Mouse (Mus musculus): ENCODE measurements at regions not wholly inside any gene's neighbourhood (a gene's known extent, or its start where the extent isn't known, plus 50 kb on each side); places are given as distances from the start of the nearest gene placed in this dataset.

DNA sequence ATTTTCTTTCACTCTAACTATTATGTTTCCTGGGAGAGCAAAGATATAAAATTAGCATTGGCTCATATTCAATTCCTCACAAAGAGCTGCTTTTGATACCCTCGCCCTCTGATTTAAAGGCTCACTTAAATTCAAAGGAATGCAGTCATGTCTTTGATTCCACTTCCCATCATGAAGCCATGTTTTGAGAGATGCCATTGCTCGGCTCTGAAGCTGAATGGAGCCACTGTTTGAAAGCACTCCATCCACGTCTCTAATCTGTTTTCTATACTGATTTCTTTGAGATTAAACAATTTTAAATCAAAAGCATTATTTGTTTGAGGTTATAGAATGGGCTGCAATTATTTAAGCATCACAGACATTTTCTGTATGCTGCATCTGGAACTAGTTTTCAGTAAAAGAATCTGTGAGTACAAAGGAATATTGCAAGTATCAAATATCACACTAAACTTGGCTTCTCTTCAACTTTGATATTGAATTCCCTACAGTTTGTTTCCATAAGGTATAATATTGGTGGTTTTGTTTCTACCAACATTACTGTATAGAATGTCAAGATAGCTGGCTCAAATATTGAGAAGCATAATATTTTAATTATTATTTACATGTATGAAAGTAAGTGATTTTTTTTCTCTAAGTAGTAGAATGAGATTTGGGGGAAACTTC, 126.4 kb downstream of the Rpl10l start:
- DNase-seq (ENCODE audit: low read depth, low spot score): peak; percentile 40

DNA sequence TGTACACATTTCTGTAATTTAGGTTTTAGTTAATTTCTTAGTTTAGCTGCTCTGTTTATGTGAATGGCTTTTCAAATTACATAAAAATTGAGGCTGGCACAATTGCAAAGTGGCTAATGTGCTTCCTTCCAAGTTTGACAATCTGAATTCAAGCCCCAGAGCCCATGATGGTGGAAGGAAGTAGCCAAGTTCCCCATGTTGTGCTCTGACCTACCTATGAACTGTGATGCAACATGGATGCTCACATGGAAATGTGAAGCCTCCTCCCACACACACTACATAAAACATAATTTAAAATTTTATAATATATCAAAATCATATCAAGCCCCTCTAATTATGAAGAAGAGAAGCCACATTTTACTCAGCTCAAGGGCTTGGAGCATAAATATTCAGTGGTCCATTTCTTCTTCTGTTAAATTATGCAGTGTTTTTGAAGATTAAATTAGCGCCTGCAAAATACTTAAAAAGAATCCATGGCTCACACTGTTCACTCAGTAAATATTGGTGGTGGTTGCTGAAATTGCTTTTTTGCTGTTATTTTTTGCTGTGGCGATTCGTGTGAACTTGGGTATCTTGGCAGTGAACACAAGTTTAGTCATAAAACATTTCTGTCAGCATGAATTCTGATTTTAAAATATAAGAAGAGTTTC, 127.1 kb downstream of the Rpl10l start:
- no peak for DNase-seq (ENCODE audit: low read depth, low spot score)

DNA sequence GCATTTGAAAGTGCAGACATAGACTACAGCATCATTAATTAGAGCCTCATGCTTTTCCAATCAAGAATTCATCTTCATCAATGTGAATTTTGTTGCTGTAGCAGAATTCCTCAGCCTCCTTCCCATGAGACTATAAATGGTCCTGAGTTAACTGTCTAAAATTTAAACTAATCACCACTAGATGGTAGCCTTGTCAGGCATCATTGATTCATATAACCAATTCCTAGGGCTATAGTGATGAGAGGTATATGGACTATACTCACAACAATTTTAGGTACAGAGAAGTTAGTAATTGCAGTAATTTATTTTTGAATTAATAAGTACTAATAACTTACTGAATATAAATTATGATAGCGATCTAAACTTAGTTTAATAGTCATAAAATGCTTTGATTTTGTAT, 153.3 kb downstream of the Rpl10l start:
- DNase-seq (ENCODE audit: low read depth, low spot score): peak; percentile 18

DNA sequence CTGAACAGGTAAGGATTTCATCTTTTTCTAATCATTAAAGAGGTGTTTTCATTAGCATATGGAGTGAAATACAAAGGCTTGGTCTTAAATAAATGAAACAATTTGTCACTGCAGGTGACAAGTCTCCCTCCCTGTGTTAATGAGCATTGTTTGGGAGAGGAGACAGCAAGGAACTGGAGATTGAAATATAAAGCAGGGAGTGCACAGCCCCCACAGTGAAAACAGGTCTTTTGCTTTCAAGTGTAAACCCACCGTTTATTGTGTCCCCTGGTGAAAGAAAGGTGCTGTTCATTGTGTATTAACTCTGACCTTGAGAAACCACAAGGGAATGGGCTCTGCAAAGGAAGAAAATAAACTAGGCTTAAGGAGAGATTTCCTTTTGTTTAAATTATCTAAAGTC, 164.6 kb downstream of the Rpl10l start:
- no peak for DNase-seq (ENCODE audit: low read depth, low spot score)

DNA sequence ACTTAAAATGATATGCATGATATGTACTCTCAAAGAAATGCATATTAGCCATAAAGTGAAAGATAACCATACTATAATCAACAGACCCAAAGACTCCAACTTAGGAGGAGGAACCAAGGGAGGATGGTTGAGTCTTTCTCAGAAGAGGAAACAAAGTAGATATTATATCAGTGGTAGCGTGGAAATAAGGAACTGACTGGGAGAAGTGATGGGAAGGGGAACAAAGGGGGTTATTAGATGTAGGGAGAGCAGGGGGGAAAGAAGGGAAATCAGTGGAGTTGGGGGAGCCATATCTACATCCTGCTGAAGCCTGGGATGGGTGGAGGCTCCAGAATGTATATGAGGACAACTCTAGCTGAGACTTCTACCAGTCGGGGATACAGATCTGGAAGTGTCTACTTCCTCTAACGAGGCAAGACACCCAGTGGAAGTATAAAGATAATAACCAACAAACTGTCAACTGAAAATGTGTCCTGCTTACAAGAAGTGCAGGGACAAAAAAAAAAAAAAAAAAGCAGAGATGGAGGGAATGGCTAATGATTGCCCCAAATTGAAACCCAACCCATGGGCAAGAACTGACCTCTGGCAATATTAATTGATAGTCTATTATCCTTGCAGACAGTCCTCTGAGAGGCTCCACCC, 193.3 kb downstream of the Rpl10l start:
- DNase-seq (ENCODE audit: low read depth, low spot score): no peak

DNA sequence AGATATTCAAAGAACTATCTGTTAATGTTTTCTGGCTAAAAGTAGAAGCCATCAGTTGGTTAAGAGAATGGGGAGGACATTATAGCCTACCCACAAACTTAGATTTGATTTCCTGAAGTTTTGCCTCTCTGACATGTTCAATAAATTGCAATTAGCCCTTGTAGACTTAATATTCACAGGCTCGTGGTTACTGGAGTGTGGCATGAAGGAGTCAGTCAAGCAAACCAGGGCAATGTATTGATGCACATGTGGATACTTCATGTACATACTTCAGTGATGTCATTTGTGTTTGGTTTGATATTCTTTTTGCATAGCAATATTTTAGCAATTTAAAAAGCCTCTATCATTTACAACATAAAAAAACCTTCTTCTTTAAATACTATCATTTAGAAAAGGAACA, 223.9 kb downstream of the Rpl10l start:
- no peak for DNase-seq (ENCODE audit: low read depth, low spot score)

DNA sequence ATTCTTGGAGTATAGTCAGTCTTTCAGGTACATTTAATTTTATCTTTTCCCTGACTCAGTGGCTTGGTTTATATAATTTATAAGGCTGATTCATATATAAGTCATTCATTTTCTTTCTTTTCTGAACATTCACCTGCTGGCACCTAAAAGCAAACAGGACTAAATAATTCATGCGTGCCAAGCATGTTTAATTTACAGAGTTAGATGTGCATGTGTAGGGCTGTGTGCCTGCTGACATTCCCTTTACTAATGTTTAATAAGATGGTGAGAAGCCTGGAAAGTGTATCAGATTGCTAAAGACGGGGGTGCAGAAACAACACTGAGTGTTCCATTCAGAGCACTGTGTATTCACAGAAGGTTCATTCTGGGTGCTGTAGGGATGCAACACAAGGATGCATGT, 229.0 kb downstream of the Rpl10l start:
- DNase-seq (ENCODE audit: low read depth, low spot score): no peak

DNA sequence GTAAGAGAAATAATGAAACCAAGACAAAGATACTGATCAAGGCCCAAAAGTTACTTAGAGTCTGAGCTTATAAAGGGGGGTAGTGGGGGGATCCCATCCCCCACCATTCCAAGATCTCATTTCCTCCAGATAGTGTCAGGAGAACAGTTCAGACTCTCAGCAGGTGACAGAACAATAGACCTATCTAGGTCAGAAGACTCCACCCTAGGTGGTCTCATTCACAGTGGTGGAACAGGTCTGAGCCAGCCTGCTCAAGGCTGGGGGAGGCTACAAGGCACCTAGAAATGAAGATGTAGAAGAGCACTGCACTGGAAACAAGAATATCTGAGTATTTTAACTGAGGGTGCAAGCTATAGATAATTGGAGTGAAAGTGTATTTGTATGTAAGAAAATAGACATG, 235.3 kb downstream of the Rpl10l start:
- DNase-seq (ENCODE audit: low read depth, low spot score): no peak

DNA sequence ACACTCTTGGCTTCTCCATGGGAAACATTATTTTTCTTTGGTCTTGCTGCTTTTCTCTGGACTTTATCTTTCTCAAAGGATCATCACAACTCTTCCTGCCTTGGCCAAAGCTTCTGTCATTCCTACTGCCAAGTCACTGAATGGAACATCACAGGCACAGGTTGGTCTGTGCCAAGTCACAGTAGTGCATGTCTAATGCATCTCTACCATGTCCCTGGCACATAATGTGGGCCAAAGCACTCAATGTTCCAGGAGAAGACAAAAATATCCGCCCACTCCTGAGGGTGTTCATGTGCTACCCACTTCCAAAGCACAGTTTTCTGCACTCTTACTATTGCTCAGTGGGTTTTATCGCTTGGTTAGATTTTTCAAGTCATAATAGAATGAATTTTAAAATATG, 247.9 kb downstream of the Rpl10l start:
- peak; percentile 81 for DNase-seq (ENCODE audit: low read depth, low spot score)

DNA sequence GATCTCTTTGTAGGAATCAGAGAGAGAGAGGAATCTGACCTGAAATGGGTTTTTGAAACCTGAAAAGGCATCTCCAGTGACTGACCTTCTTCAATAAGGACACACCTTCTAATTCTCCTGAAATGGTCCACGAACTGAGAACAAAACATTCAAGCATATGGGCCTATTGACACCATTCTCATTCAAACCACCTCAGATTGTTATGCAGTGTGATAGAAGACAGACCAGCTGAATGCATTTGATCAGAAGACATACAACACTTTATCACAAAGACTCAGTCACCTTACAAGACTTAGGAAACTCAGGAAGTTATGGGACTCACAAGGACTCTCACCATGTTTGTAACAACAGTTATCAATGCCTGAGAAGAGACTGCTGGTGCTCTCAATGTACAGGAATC, 256.7 kb downstream of the Rpl10l start:
- no peak for DNase-seq (ENCODE audit: low read depth, low spot score)

DNA sequence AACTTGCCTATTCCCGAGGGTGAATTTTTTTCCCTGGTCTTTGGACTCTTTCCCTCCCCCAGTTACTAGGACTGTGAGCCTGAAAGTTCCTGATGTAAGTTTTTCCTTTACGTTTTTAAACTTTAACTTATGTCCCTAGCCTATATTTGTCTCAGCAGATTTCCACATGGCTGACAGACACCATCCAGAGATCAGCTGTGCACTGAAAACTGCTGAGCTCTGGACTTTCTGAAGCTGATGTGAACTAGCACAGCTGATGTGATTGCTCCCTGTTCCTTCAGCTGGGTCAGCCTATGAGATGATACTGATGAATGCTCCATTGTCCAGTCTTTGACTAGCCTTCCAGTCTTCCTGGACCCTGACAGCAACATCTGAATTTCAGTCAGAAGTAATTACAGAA, 271.5 kb downstream of the Rpl10l start:
- peak; percentile 54 for DNase-seq (ENCODE audit: low read depth, low spot score)
